Mouse (Mus musculus) midbrain, postnatal 0 days (tissue): ENCODE measurements around the gene F11. TPM values are rescaled to one million over a fixed set of nuclear protein-coding genes. Genes with fewer than 3 reads are reported as not detected.

Experiments
- ATAC-seq: fragments of 200-750 bp; cut with Nextera tagmentation; 2 replicates; pipeline ENCODE4 v1.8.0; 2017; ENCODE audit warnings: moderate number of reproducible peaks, mild to moderate bottlenecking, moderate TSS enrichment, moderate library complexity; ENCODE audit not compliant: low FRiP score
- DNase-seq: peaks from one replicate; pipeline ENCODE4 v3.0.0-alpha.2; 2015; ENCODE audit warnings: low spot score
- H3K27ac ChIP-seq: fragments of 300-500 bp; sonication (generic); 2 replicates; pipeline ENCODE4 v1.5.1; 2014; ENCODE audit warnings: low read depth, mild to moderate bottlenecking, low read length, mixed read lengths
- H3K27me3 ChIP-seq: fragments of 300-500 bp; sonication (generic); 2 replicates; pipeline ENCODE4 v1.6.1; 2014; ENCODE audit warnings: low read length, control low read depth, mixed read lengths; ENCODE audit not compliant: insufficient read depth
- H3K36me3 ChIP-seq: fragments of 300-500 bp; sonication (generic); 2 replicates; pipeline ENCODE4 v1.6.1; 2014; ENCODE audit warnings: low read length, control low read depth, mixed read lengths; ENCODE audit not compliant: insufficient read depth
- H3K4me1 ChIP-seq: fragments of 300-500 bp; sonication (generic); 2 replicates; pipeline ENCODE4 v1.6.1; 2014; ENCODE audit warnings: mild to moderate bottlenecking, control low read depth, antibody characterized with exemption, low read length, mixed read lengths; ENCODE audit not compliant: insufficient read depth
- H3K4me2 ChIP-seq: fragments of 300-500 bp; sonication (generic); 2 replicates; pipeline ENCODE4 v1.6.1; 2014; ENCODE audit warnings: low read depth, mild to moderate bottlenecking, low read length, mixed read lengths; ENCODE audit not compliant: poor library complexity, severe bottlenecking
- H3K4me3 ChIP-seq: fragments of 300-500 bp; sonication (generic); 2 replicates; pipeline ENCODE4 v1.5.1; 2014; ENCODE audit warnings: low read depth, mild to moderate bottlenecking, low read length, moderate library complexity
- H3K9ac ChIP-seq: fragments of 300-500 bp; sonication (generic); replicated peaks from 2 replicates; pipeline ENCODE4 v1.6.1; 2014; ENCODE audit warnings: mild to moderate bottlenecking, low read length, moderate library complexity, mixed read lengths; ENCODE audit not compliant: poor library complexity, severe bottlenecking
- H3K9me3 ChIP-seq: fragments of 300-500 bp; sonication (generic); 2 replicates; pipeline ENCODE4 v1.6.1; 2016; ENCODE audit warnings: low read length, control low read depth
- CTCF ChIP-seq: IDR thresholded peaks from 2 replicates; pipeline ENCODE4 v1.5.1; 2016; ENCODE audit warnings: antibody characterized with exemption, mild to moderate bottlenecking
- WGBS: fragments of 180-500 bp; shearing (Covaris S2); extraction: QIAGEN DNeasy Blood & Tissue Kit; methylation state at CpG from one replicate; pipeline ENCODE4 v1.1.7; 2014; 5-methylcytosine and 5-hydroxymethylcytosine counted together
- polyA plus RNA-seq: library from polyadenylated mRNA; unstranded; fragments of >200 nt; fragmentation: Nextera tagmentation; extraction: Ambion mirVana; gene quantifications from 2 replicates; pipeline ENCODE4 v1.2.1, GENCODE M21; 2015
- total RNA-seq: library from RNA; depleted of rRNA; stranded (reverse); fragments of >200 nt; gene quantifications from 2 replicates; pipeline ENCODE4 v1.2.3, GENCODE M21; 2014

The F11 gene
- total and polyA plus RNA-seq, 2 experiments from 2014 or later = not detected

GRCm38 (mm10) chr8:45269056-45269455, 7.2 kb upstream of the F11 start:
- H3K27ac ChIP-seq = no peak overlapping the region
- no peaks in the 10 kb centered on the region for H3K9me3 ChIP-seq
- no peak overlapping the region for H3K4me2 ChIP-seq
- no peak for ATAC-seq
- no peaks in the 10 kb centered on the region for H3K27me3 ChIP-seq
- H3K4me3 ChIP-seq = no peak overlapping the region
- no peak for DNase-seq
- no peak for TF ChIP-seq CTCF
- H3K9ac ChIP-seq = no peak overlapping the region
- no peaks in the 10 kb centered on the region for H3K4me1 ChIP-seq
- no peaks in the 10 kb centered on the region for H3K36me3 ChIP-seq

- no peak overlapping the region for H3K27ac ChIP-seq
- H3K36me3 ChIP-seq = no peaks in the 10 kb centered on the region
- no peak overlapping the region for H3K4me3 ChIP-seq
- no peak for TF ChIP-seq CTCF
- H3K9ac ChIP-seq = no peak overlapping the region
- no peak for ATAC-seq
- no peak for DNase-seq
- no peaks in the 10 kb centered on the region for H3K9me3 ChIP-seq
- no peaks in the 10 kb centered on the region for H3K4me1 ChIP-seq
- H3K4me2 ChIP-seq = no peak overlapping the region
- no peaks in the 10 kb centered on the region for H3K27me3 ChIP-seq
Observed at GRCm38 (mm10) chr8:45268485-45268884, 6.7 kb upstream of the F11 start.

GRCm38 (mm10) chr8:45267611-45268391, 6.0 kb upstream of the F11 start:
- no peak for TF ChIP-seq CTCF
- no peak for DNase-seq
- Histone ChIP-seq H3K4me3 (no peak overlapping the region), H3K27ac (no peak overlapping the region), H3K4me2 (no peak overlapping the region), H3K9ac (no peak overlapping the region), H3K36me3 (no peaks in the 10 kb centered on the region), H3K9me3 (no peaks in the 10 kb centered on the region), H3K4me1 (no peaks in the 10 kb centered on the region), H3K27me3 (no peaks in the 10 kb centered on the region)
- 86% methylated on average over 4 of the region's 4 CpGs for WGBS
- ATAC-seq = no peak

- Histone ChIP-seq H3K4me2 (no peak overlapping the region), H3K4me3 (no peak overlapping the region), H3K4me1 (no peaks in the 10 kb centered on the region), H3K9ac (no peak overlapping the region), H3K36me3 (no peaks in the 10 kb centered on the region), H3K27me3 (no peaks in the 10 kb centered on the region), H3K27ac (no peak overlapping the region), H3K9me3 (no peaks in the 10 kb centered on the region)
- ATAC-seq (no peak), DNase-seq (no peak)
- no peak for TF ChIP-seq CTCF
- WGBS = 51% methylated on average over 8 of the region's 8 CpGs
Observed at GRCm38 (mm10) chr8:45266993-45267392, 5.2 kb upstream of the F11 start.

GRCm38 (mm10) chr8:45264918-45265317, 3.1 kb upstream of the F11 start:
- Histone ChIP-seq H3K27me3 (no peaks in the 10 kb centered on the region), H3K4me2 (no peak overlapping the region), H3K9me3 (no peaks in the 10 kb centered on the region), H3K9ac (no peak overlapping the region), H3K4me1 (no peaks in the 10 kb centered on the region), H3K4me3 (no peak overlapping the region), H3K27ac (no peak overlapping the region), H3K36me3 (no peaks in the 10 kb centered on the region)
- DNase-seq (no peak), ATAC-seq (no peak)
- no peak for TF ChIP-seq CTCF
- WGBS = 86% methylated on average over 4 of the region's 4 CpGs

- Histone ChIP-seq H3K9ac (no peak overlapping the region), H3K27ac (no peak overlapping the region), H3K4me1 (no peaks in the 10 kb centered on the region), H3K4me3 (no peak overlapping the region), H3K27me3 (no peaks in the 10 kb centered on the region), H3K4me2 (no peak overlapping the region), H3K36me3 (no peaks in the 10 kb centered on the region), H3K9me3 (no peaks in the 10 kb centered on the region)
- 84% methylated on average over 3 of the region's 3 CpGs for WGBS
- ATAC-seq (no peak), DNase-seq (no peak)
- TF ChIP-seq CTCF = no peak
Observed at GRCm38 (mm10) chr8:45262851-45263250, 1.0 kb upstream of the F11 start.
